Mouse (Mus musculus): ENCODE results near the gene Brd3os. TPM values are rescaled to one million over a fixed set of nuclear protein-coding genes. Genes with fewer than 3 reads are reported as not detected.

Gene Brd3os
- polyA plus RNA-seq, 2 experiments from 2014 or later = 0.52 TPM; not detected in 1

Other genes starting within 250 kb of the Brd3os start
- 1 to 10 TPM; 4.9 to 9.7 TPM for gene Sardh, start 194.0 kb upstream of the Brd3os start, polyA plus RNA-seq (2017; shearing (Covaris generic))
- 1 to 10 TPM; 9.9 to 10.0 TPM for gene Vav2, start 15.3 kb upstream of the Brd3os start, polyA plus RNA-seq (2017; shearing (Covaris generic))
- 10 to 100 TPM; 33.5 to 34.3 TPM for gene Brd3, start 65.3 kb downstream of the Brd3os start, polyA plus RNA-seq (2017; shearing (Covaris generic))
- 10 to 100 TPM; 15.6 to 17.1 TPM for gene Wdr5, start 72.8 kb downstream of the Brd3os start, polyA plus RNA-seq (2017; shearing (Covaris generic))
- gene Rxra, start 234.1 kb downstream of the Brd3os start, polyA plus RNA-seq (2017; shearing (Covaris generic)) = 1 to 10 TPM; 3.3 to 7.8 TPM

Measured in CD4-positive, CD25-positive, alpha-beta regulatory T cell, adult 4 months (primary cell).